Comparison of ENCODE assay signal across 8 mouse cellular contexts in the genomic region with DNA sequence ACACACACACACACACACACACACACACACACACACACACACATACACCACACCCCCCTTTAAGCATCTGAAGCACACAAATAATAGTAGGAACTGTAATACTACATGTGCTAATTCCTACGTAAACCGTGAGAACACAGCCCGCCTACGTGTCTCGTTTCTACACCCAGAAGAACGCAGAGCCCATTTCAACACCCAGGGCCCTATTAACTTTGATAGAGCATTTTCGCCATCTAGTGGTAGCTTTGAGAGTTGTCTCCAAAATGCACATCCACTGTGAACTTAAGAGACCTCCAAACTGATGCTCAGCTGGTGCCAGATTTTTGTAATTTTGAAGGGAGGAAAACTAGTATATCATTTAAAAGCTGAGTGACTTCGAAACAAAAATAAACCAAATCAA.
DNase-seq lines count a peak whose midpoint lies in the region; ATAC-seq and TF ChIP-seq lines count a peak whose summit lies in the region.

No protein-coding gene starts in this region.

- peak; percentile 61 for DNase-seq in hindbrain, embryonic 10.5 days (ENCODE audit: low spot score)
- peak; percentile 31 for DNase-seq in c-Kit-negative CD71-positive TER-119-positive erythroid progenitor cells, embryonic 14.5 days (ENCODE audit: low read depth, low spot score)
- DNase-seq in fibroblast of lung, adult 2 months (ENCODE audit: low read depth), result peak; percentile 77
- peak; percentile 74 for DNase-seq in left cerebral cortex, adult 11 months (ENCODE audit: low spot score)
- peak; percentile 87 for DNase-seq in mesoderm, embryonic 11.5 days (ENCODE audit: low read depth, low spot score)

- no peak overlapping the region for H3K9ac ChIP-seq in hindbrain, embryonic 13.5 days
- H3K9ac ChIP-seq in hindbrain, embryonic 16.5 days (ENCODE audit: low read depth, low read length), result no peak overlapping the region

- TF ChIP-seq POLR2A in small intestine, adult 2 months (IDR thresholded peaks at IDR 0.05; ENCODE audit: low read depth, low read length), result no peak

- H3K9me3 ChIP-seq in hindbrain, embryonic 10.5 days, result no peaks in the 10 kb centered on the region
- no peaks in the 10 kb centered on the region for H3K9me3 ChIP-seq in hindbrain, embryonic 13.5 days
- no peaks in the 10 kb centered on the region for H3K9me3 ChIP-seq in hindbrain, embryonic 16.5 days (ENCODE audit: control insufficient read depth, low read length)

- H3K4me2 ChIP-seq in hindbrain, embryonic 13.5 days, result no peak overlapping the region
- no peak overlapping the region for H3K4me2 ChIP-seq in hindbrain, embryonic 16.5 days (ENCODE audit: low read length)

- no peak overlapping the region for H3K27ac ChIP-seq in hindbrain, embryonic 10.5 days
- H3K27ac ChIP-seq in hindbrain, embryonic 13.5 days, result no peak overlapping the region
- H3K27ac ChIP-seq in hindbrain, embryonic 16.5 days (ENCODE audit: low read depth, low read length), result no peak overlapping the region
- H3K27ac ChIP-seq in small intestine, adult 2 months (ENCODE audit: insufficient read depth, low read depth, low read length), result no peak overlapping the region

- TF ChIP-seq CTCF in small intestine, adult 2 months (IDR thresholded peaks at IDR 0.05; ENCODE audit: extremely low read depth, insufficient read length, insufficient replicate concordance, low read depth, low read length), result peak; percentile 41; the same call in 1 of the 2 replicates

- no peak overlapping the region for H3K4me3 ChIP-seq in hindbrain, embryonic 10.5 days
- no peak overlapping the region for H3K4me3 ChIP-seq in hindbrain, embryonic 13.5 days
- H3K4me3 ChIP-seq in hindbrain, embryonic 16.5 days (ENCODE audit: low read length), result no peak overlapping the region
- no peak overlapping the region for H3K4me3 ChIP-seq in small intestine, adult 2 months (ENCODE audit: low read depth, low read length)

- peaks cover 5% of the 10 kb centered on the region; the same call in 1 of the 2 replicates for H3K27me3 ChIP-seq in hindbrain, embryonic 10.5 days (ENCODE audit: insufficient read depth, poor library complexity, severe bottlenecking)
- peaks cover 8% of the 10 kb centered on the region; the same call in 1 of the 2 replicates for H3K27me3 ChIP-seq in hindbrain, embryonic 13.5 days
- H3K27me3 ChIP-seq in hindbrain, embryonic 16.5 days (replicated peaks; ENCODE audit: control insufficient read depth, insufficient read depth, low read length), result no peaks in the 10 kb centered on the region
- no peaks in the 10 kb centered on the region for H3K27me3 ChIP-seq in small intestine, adult 2 months (ENCODE audit: control insufficient read depth, insufficient read depth, low read length)

- WGBS in hindbrain, embryonic 10.5 days, result 8% methylated on average over 8 of the region's 8 CpGs
- 4% methylated on average over 8 of the region's 8 CpGs for WGBS in hindbrain, embryonic 13.5 days
- 2% methylated on average over 8 of the region's 8 CpGs for WGBS in hindbrain, embryonic 16.5 days
- 1% methylated on average over 8 of the region's 8 CpGs for WGBS in small intestine, adult 2 months

- H3K4me1 ChIP-seq in hindbrain, embryonic 10.5 days (replicated peaks), result 0 out of 2 replicates have a peak, but pooled peaks cover 9% of the 10 kb centered on the region
- H3K4me1 ChIP-seq in hindbrain, embryonic 13.5 days (replicated peaks), result no peaks in the 10 kb centered on the region
- no peaks in the 10 kb centered on the region for H3K4me1 ChIP-seq in hindbrain, embryonic 16.5 days (ENCODE audit: control insufficient read depth, insufficient read depth, low read depth, low read length)
- H3K4me1 ChIP-seq in small intestine, adult 2 months (ENCODE audit: control insufficient read depth, insufficient read depth, insufficient read length, low read length), result no peaks in the 10 kb centered on the region; the same call in 1 of the 2 replicates

- ATAC-seq in hindbrain, embryonic 13.5 days (ENCODE audit: low FRiP score), result no peak
- peak; percentile 73 for ATAC-seq in hindbrain, embryonic 16.5 days

- H3K36me3 ChIP-seq in hindbrain, embryonic 10.5 days, result no peaks in the 10 kb centered on the region
- H3K36me3 ChIP-seq in hindbrain, embryonic 13.5 days, result no peaks in the 10 kb centered on the region
- no peaks in the 10 kb centered on the region for H3K36me3 ChIP-seq in hindbrain, embryonic 16.5 days (ENCODE audit: control insufficient read depth, insufficient read depth, low read length)
- no peaks in the 10 kb centered on the region for H3K36me3 ChIP-seq in small intestine, adult 2 months (ENCODE audit: control insufficient read depth, insufficient read depth, low read length)

Comparison
In these comparisons a context has a peak if more than half of its experiments do, and no peak if none do; other contexts are left out.
1. DNase-seq: peak in every context shown above with its lines; median percentile 87 in mesoderm, embryonic 11.5 days; 77 in fibroblast of lung, adult 2 months; 74 in left cerebral cortex, adult 11 months; 61 in hindbrain, embryonic 10.5 days; 31 in c-Kit-negative CD71-positive TER-119-positive erythroid progenitor cells, embryonic 14.5 days.